Mouse (Mus musculus): Measurements from ENCODE around the gene Wbp4. TPM values are rescaled to one million over a fixed set of nuclear protein-coding genes. Genes with fewer than 3 reads are reported as not detected.
A peak's percentile ranks its signal among the peaks of the same experiment; 100 is the strongest.
"Not testable (repeated sequence)": the region's sequence is repeated elsewhere in the genome, so short reads cannot be mapped to it uniquely, and the experiment has no call there.

The Wbp4 gene
- polyA plus RNA-seq, 1 experiment from 2014 or later = 45.1 TPM

DNA sequence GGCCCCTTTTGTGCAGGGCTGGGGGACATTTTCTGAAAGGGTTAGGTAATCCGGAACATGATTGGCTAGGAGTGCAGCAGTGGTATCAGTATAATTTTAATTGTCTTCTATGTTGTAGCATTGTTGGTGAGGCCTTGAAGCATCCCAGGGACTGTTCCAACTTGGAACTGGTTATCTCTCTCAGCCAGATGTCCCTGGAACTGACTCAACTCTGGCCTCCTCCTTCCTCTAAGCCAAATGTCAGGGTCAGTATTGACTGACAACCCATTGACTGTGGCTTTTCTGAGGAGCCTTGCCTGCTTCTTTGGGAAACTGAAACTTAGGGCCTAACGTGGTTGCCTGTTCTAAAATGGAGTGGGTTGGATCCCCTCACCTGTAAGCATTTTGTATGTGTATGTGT, 40.7 kb downstream of the Wbp4 start:
- no peaks in the 10 kb centered on the region for H3K36me3 ChIP-seq
- peaks cover 5% of the 10 kb centered on the region; the same call in 1 of the 2 replicates for H3K9me3 ChIP-seq
- 87% methylated on average over 2 of the region's 2 CpGs for WGBS
- no peak overlapping the region for H3K4me2 ChIP-seq
- H3K4me1 ChIP-seq (replicated peaks) = peaks cover 12% of the 10 kb centered on the region
- H3K9ac ChIP-seq = no peak overlapping the region
- H3K4me3 ChIP-seq = no peak overlapping the region
- no peak for ATAC-seq (ENCODE audit: low read depth)
- H3K27ac ChIP-seq (replicated peaks) = no peak overlapping the region
- H3K27me3 ChIP-seq = no peaks in the 10 kb centered on the region

- no peak for ATAC-seq (ENCODE audit: low read depth)
- WGBS = 80% methylated on average over 1 of the region's 1 CpGs
- Histone ChIP-seq H3K4me3 (no peak overlapping the region), H3K4me1 (replicated peaks) (no peaks in the 10 kb centered on the region), H3K9me3 (no peaks in the 10 kb centered on the region), H3K4me2 (no peak overlapping the region), H3K27me3 (no peaks in the 10 kb centered on the region), H3K27ac (replicated peaks) (no peak overlapping the region), H3K9ac (no peak overlapping the region), H3K36me3 (peaks cover 4% of the 10 kb centered on the region; the same call in 1 of the 2 replicates)
These were observed 47.3 kb downstream of the Wbp4 start for GRCm38 (mm10) chr14:79434068-79434467.

DNA sequence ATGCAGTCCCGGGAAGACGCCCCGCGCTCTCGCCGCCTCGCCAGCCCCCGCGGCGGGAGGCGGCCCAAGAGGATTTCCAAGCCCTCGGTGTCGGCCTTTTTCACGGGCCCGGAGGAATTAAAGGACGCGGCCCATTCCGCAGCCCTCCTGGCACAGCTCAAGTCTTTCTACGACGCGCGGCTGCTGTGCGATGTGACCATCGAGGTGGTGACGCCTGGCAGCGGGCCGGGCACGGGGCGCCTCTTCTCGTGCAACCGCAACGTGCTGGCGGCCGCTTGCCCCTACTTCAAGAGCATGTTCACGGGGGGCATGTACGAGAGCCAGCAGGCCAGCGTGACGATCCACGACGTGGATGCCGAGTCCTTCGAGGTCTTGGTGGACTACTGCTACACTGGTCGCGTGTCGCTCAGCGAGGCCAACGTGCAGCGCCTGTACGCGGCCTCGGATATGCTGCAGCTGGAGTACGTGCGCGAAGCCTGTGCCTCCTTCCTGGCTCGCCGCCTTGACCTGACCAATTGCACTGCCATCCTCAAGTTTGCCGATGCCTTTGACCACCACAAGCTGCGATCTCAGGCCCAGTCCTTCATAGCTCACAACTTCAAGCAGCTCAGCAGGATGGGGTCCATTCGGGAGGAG, 54.5 kb downstream of the Wbp4 start:
- H3K27me3 ChIP-seq; H3K4me1 ChIP-seq (replicated peaks); H3K9me3 ChIP-seq: not testable (repeated sequence)
- H3K27ac ChIP-seq (replicated peaks) = peak overlapping the region; percentile 92
- peak overlapping the region; percentile 53 for H3K4me3 ChIP-seq
- 61% methylated on average over 10 of the region's 59 CpGs for WGBS
- H3K36me3 ChIP-seq = peaks cover 19% of the 10 kb centered on the region
- peak; percentile 71 for ATAC-seq (ENCODE audit: low read depth)
- H3K9ac ChIP-seq = peak overlapping the region; percentile 73
- peak overlapping the region; percentile 52 for H3K4me2 ChIP-seq

DNA sequence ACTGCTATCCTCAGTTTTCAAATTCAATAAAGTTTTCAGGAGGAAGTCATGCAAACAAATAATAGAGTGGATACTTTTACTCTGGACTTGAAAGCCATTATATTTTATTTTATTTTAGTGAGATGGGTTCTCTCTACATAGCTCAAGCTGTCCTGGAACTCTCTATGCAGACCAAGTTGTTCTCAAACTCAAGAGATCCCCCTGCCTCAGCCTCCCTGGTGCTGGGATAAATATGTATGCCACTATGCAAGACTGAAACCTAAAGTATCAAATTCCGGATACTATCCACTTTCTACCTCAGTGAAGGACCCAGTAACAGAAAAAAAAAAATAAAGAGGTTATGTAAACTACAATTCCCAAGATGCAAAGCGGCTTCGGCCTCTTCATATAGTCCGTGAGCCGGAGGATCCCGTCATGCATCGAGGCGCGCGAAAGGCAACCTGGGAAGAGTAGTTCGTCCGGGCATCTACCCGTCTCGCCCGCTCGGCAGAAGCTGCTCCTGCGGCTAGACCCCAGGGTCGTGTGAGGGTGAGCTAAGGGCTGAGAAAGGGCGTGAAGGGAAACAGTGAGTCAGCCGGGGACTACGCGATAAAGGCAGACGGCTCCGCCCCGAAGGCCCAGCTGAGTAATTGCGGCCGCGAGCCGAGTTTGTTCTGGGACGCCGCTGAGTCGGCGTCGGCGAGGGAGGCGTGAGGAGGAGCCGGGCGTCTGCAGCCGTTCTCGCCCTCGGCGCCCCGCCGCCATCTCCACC, 55.2 kb downstream of the Wbp4 start, which contains the start of gene Kbtbd7:
Kbtbd7 (plus strand) TSS at position 533 of the 751 bp plus-strand sequence.
- Histone ChIP-seq H3K9me3 (0 out of 2 replicates have a peak, but pooled peaks cover 9% of the 10 kb centered on the region), H3K4me2 (peak within 1 kb of the TSS; percentile 52), H3K27me3 (no peaks in the 10 kb centered on the region), H3K4me1 (replicated peaks) (peaks cover 9% of the 10 kb centered on the region; the same call in 1 of the 2 replicates), H3K36me3 (peaks cover 15% of the 10 kb centered on the region), H3K9ac (peak within 1 kb of the TSS; percentile 73), H3K27ac (replicated peaks) (peak within 1 kb of the TSS; percentile 92), H3K4me3 (peak within 1 kb of the TSS; percentile 53)
- peak; percentile 98 for ATAC-seq (ENCODE audit: low read depth)
- under 1% methylated on average over 44 of the region's 44 CpGs for WGBS

- H3K36me3 ChIP-seq = peaks cover 19% of the 10 kb centered on the region
- 26% methylated on average over 20 of the region's 20 CpGs for WGBS
- H3K9me3 ChIP-seq = no peaks in the 10 kb centered on the region
- no peak overlapping the region for H3K4me3 ChIP-seq
- no peak overlapping the region for H3K9ac ChIP-seq
- H3K27ac ChIP-seq (replicated peaks) = no peak overlapping the region
- H3K4me1 ChIP-seq (replicated peaks) = peaks cover 8% of the 10 kb centered on the region
- no peaks in the 10 kb centered on the region for H3K27me3 ChIP-seq
- ATAC-seq (ENCODE audit: low read depth) = no peak; the same call in 1 of the 2 replicates
- peak overlapping the region; percentile 13; the same call in 1 of the 2 replicates for H3K4me2 ChIP-seq
These were observed 61.1 kb downstream of the Wbp4 start for GRCm38 (mm10) chr14:79420083-79420685.

GRCm38 (mm10) chr14:79413121-79413520, 68.2 kb downstream of the Wbp4 start:
- Histone ChIP-seq H3K9ac (no peak overlapping the region), H3K9me3 (no peaks in the 10 kb centered on the region), H3K36me3 (peaks cover 41% of the 10 kb centered on the region), H3K4me1 (replicated peaks) (no peaks in the 10 kb centered on the region), H3K4me3 (no peak overlapping the region), H3K27me3 (no peaks in the 10 kb centered on the region), H3K27ac (replicated peaks) (no peak overlapping the region), H3K4me2 (no peak overlapping the region)
- WGBS = 86% methylated on average over 6 of the region's 6 CpGs
- no peak for ATAC-seq (ENCODE audit: low read depth)

DNA sequence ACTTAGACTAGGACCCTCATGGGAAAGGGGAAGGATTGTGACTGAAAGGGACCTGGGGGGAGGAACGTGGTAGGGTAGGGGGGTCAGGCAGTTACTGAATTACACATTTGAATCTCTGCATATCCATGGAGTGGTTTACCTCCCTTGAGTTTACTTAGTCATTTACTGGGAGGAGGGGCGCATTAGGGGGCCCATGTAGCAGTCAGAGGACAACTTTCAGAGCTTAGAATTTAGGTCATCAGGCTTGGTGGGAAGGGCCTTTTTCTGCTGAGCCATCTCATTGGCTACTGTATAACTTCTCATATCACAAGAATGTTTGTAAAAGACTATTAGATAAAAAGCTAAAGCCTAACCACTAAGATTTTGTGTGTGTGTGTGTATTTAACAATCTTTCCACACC, 70.7 kb downstream of the Wbp4 start:
- H3K27me3 ChIP-seq = no peaks in the 10 kb centered on the region
- no peak overlapping the region for H3K9ac ChIP-seq
- 79% methylated on average over 2 of the region's 2 CpGs for WGBS

More for the DNA sequence above, 70.7 kb downstream of the Wbp4 start:
- Histone ChIP-seq H3K36me3 (peaks cover 42% of the 10 kb centered on the region), H3K4me2 (no peak overlapping the region), H3K9me3 (no peaks in the 10 kb centered on the region), H3K4me3 (no peak overlapping the region), H3K27ac (replicated peaks) (no peak overlapping the region), H3K4me1 (replicated peaks) (no peaks in the 10 kb centered on the region)
- ATAC-seq (ENCODE audit: low read depth) = no peak

Other genes with a start within 250 kb of the Wbp4 start
- gene Zfp957, start 234.2 kb downstream of the Wbp4 start, polyA plus RNA-seq (2015; fragmentation: Nextera tagmentation; extraction: Ambion mirVana) = not detected in 2 replicates
- 67.4 and 72.9 TPM in 2 replicates for gene Rgcc, start 179.9 kb downstream of the Wbp4 start, polyA plus RNA-seq (2015; fragmentation: Nextera tagmentation; extraction: Ambion mirVana)
- gene Naa16, start 90.7 kb downstream of the Wbp4 start, polyA plus RNA-seq (2015; fragmentation: Nextera tagmentation; extraction: Ambion mirVana) = 19.2 and 22.3 TPM in 2 replicates
- gene Mtrf1, start 83.7 kb downstream of the Wbp4 start, polyA plus RNA-seq (2015; fragmentation: Nextera tagmentation; extraction: Ambion mirVana) = 11.5 and 14.1 TPM in 2 replicates
- gene Kbtbd7, start 55.0 kb downstream of the Wbp4 start, polyA plus RNA-seq (2015; fragmentation: Nextera tagmentation; extraction: Ambion mirVana) = 15.6 and 18.0 TPM in 2 replicates
- gene Kbtbd6, start 29.7 kb downstream of the Wbp4 start, polyA plus RNA-seq (2015; fragmentation: Nextera tagmentation; extraction: Ambion mirVana) = 1.6 and 1.8 TPM in 2 replicates
- gene Elf1, start 326 bp downstream of the Wbp4 start, polyA plus RNA-seq (2015; fragmentation: Nextera tagmentation; extraction: Ambion mirVana) = 4.3 and 4.6 TPM in 2 replicates
- 124 and 140 TPM in 2 replicates for gene Sugt1, start 106.2 kb upstream of the Wbp4 start, polyA plus RNA-seq (2015; fragmentation: Nextera tagmentation; extraction: Ambion mirVana)
- gene Cnmd, start 180.7 kb upstream of the Wbp4 start, polyA plus RNA-seq (2015; fragmentation: Nextera tagmentation; extraction: Ambion mirVana) = 25.6 and 32.1 TPM in 2 replicates